Mouse (Mus musculus): ENCODE measurements around the gene Pcyt2. TPM values are rescaled to one million over a fixed set of nuclear protein-coding genes. Genes with fewer than 3 reads are reported as not detected.

Gene Pcyt2
- polyA plus RNA-seq, 1 experiment from 2014 or later = 88.8 TPM

- peaks cover 4% of the 10 kb centered on the region; the same call in 1 of the 2 replicates for H3K9me3 ChIP-seq (ENCODE audit: control insufficient read depth, low read length)
- peak within 1 kb of the TSS; percentile 64 for H3K4me2 ChIP-seq (ENCODE audit: low read depth, low read length)
- whole genome bisulfite sequencing = 9% methylated on average over 56 of the region's 75 CpGs
- peak within 1 kb of the TSS; percentile 96 for H3K27ac ChIP-seq (replicated peaks; ENCODE audit: low read depth, low read length)
- no peaks in the 10 kb centered on the region for H3K27me3 ChIP-seq (replicated peaks; ENCODE audit: control insufficient read depth, insufficient read depth, low read length)
- H3K4me1 ChIP-seq (ENCODE audit: control insufficient read depth, insufficient read depth, low read length) = peaks cover 9% of the 10 kb centered on the region
- H3K4me3 ChIP-seq (ENCODE audit: low read depth, low read length) = peak within 1 kb of the TSS; percentile 88
- peak; percentile 58 for ATAC-seq (ENCODE audit: low read depth)
- DNase-seq (ENCODE audit: low spot score) = peak; percentile 88
- peaks cover 66% of the 10 kb centered on the region for H3K36me3 ChIP-seq (ENCODE audit: control insufficient read depth, insufficient read depth, low read length)
- peak within 1 kb of the TSS; percentile 94 for H3K9ac ChIP-seq (ENCODE audit: low read depth, low read length)
Observed at GRCm38 (mm10) chr11:120581490-120582267, 36.1 kb downstream of the Pcyt2 start, which contains the start of gene Arhgdia. Gene Arhgdia, minus strand, starts transcription at chr11:120581624.

- under 1% methylated on average over 18 of the region's 44 CpGs for WGBS
- peak; percentile 21 for ATAC-seq (ENCODE audit: low read depth)
Observed at GRCm38 (mm10) chr11:120580871-120581331, 36.8 kb downstream of the Pcyt2 start.

GRCm38 (mm10) chr11:120580190-120580589 is 37.5 kb downstream of the Pcyt2 start:
- H3K4me1 ChIP-seq (ENCODE audit: control insufficient read depth, insufficient read depth, low read length) = peaks cover 9% of the 10 kb centered on the region
- H3K36me3 ChIP-seq (ENCODE audit: control insufficient read depth, insufficient read depth, low read length) = peaks cover 52% of the 10 kb centered on the region
- peak overlapping the region; percentile 88 for H3K4me3 ChIP-seq (ENCODE audit: low read depth, low read length)
- DNase-seq (ENCODE audit: low spot score) = no peak
- peaks cover 4% of the 10 kb centered on the region; the same call in 1 of the 2 replicates for H3K9me3 ChIP-seq (ENCODE audit: control insufficient read depth, low read length)
- H3K9ac ChIP-seq (ENCODE audit: low read depth, low read length) = peak overlapping the region; percentile 94
- no peak for ATAC-seq (ENCODE audit: low read depth)
- peak overlapping the region; percentile 64 for H3K4me2 ChIP-seq (ENCODE audit: low read depth, low read length)
- H3K27me3 ChIP-seq (replicated peaks; ENCODE audit: control insufficient read depth, insufficient read depth, low read length) = no peaks in the 10 kb centered on the region
- 66% methylated on average over 7 of the region's 7 CpGs for WGBS
- H3K27ac ChIP-seq (replicated peaks; ENCODE audit: low read depth, low read length) = peak overlapping the region; percentile 96

More at GRCm38 (mm10) chr11:120580871-120581331, 36.8 kb downstream of the Pcyt2 start:
- Histone ChIP-seq H3K4me2 (ENCODE audit: low read depth, low read length) (peak overlapping the region; percentile 64), H3K27ac (replicated peaks; ENCODE audit: low read depth, low read length) (peak overlapping the region; percentile 96), H3K4me3 (ENCODE audit: low read depth, low read length) (peak overlapping the region; percentile 88), H3K9me3 (ENCODE audit: control insufficient read depth, low read length) (peaks cover 4% of the 10 kb centered on the region; the same call in 1 of the 2 replicates), H3K9ac (ENCODE audit: low read depth, low read length) (peak overlapping the region; percentile 94), H3K27me3 (replicated peaks; ENCODE audit: control insufficient read depth, insufficient read depth, low read length) (no peaks in the 10 kb centered on the region), H3K4me1 (ENCODE audit: control insufficient read depth, insufficient read depth, low read length) (peaks cover 9% of the 10 kb centered on the region), H3K36me3 (ENCODE audit: control insufficient read depth, insufficient read depth, low read length) (peaks cover 58% of the 10 kb centered on the region)
- DNase-seq (ENCODE audit: low spot score) = peak; percentile 33

- Histone ChIP-seq H3K9me3 (ENCODE audit: control insufficient read depth, low read length) (peaks cover 4% of the 10 kb centered on the region; the same call in 1 of the 2 replicates), H3K27me3 (replicated peaks; ENCODE audit: control insufficient read depth, insufficient read depth, low read length) (no peaks in the 10 kb centered on the region), H3K9ac (ENCODE audit: low read depth, low read length) (peak overlapping the region; percentile 94), H3K4me1 (ENCODE audit: control insufficient read depth, insufficient read depth, low read length) (peaks cover 11% of the 10 kb centered on the region), H3K27ac (replicated peaks; ENCODE audit: low read depth, low read length) (peak overlapping the region; percentile 96; the same call in 1 of the 2 replicates), H3K4me3 (ENCODE audit: low read depth, low read length) (peak overlapping the region; percentile 88), H3K36me3 (ENCODE audit: control insufficient read depth, insufficient read depth, low read length) (peaks cover 46% of the 10 kb centered on the region), H3K4me2 (ENCODE audit: low read depth, low read length) (peak overlapping the region; percentile 64)
- ATAC-seq (ENCODE audit: low read depth) = no peak
- 57% methylated on average over 15 of the region's 15 CpGs for WGBS
- peak; percentile 65 for DNase-seq (ENCODE audit: low spot score)
Observed at GRCm38 (mm10) chr11:120579316-120580107, 38.2 kb downstream of the Pcyt2 start.

- H3K4me3 ChIP-seq (ENCODE audit: low read depth, low read length) = no peak overlapping the region
- WGBS = 70% methylated on average over 11 of the region's 11 CpGs
- ATAC-seq (ENCODE audit: low read depth) (no peak), DNase-seq (ENCODE audit: low spot score) (no peak)
- H3K4me1 ChIP-seq (ENCODE audit: control insufficient read depth, insufficient read depth, low read length) = peaks cover 16% of the 10 kb centered on the region
- no peak overlapping the region for H3K27ac ChIP-seq (replicated peaks; ENCODE audit: low read depth, low read length)
- H3K36me3 ChIP-seq (ENCODE audit: control insufficient read depth, insufficient read depth, low read length) = peaks cover 38% of the 10 kb centered on the region
- no peak overlapping the region for H3K4me2 ChIP-seq (ENCODE audit: low read depth, low read length)
- peaks cover 1% of the 10 kb centered on the region; the same call in 1 of the 2 replicates for H3K9me3 ChIP-seq (ENCODE audit: control insufficient read depth, low read length)
- no peaks in the 10 kb centered on the region for H3K27me3 ChIP-seq (replicated peaks; ENCODE audit: control insufficient read depth, insufficient read depth, low read length)
- H3K9ac ChIP-seq (ENCODE audit: low read depth, low read length) = 0 out of 2 replicates have a peak overlapping the region, but pooled peaks have one; percentile 94
Observed at GRCm38 (mm10) chr11:120578694-120579243, 39.0 kb downstream of the Pcyt2 start.

- Histone ChIP-seq H3K27me3 (replicated peaks; ENCODE audit: control insufficient read depth, insufficient read depth, low read length) (no peaks in the 10 kb centered on the region), H3K9ac (ENCODE audit: low read depth, low read length) (0 out of 2 replicates have a peak overlapping the region, but pooled peaks have one; percentile 36), H3K27ac (replicated peaks; ENCODE audit: low read depth, low read length) (no peak overlapping the region), H3K9me3 (ENCODE audit: control insufficient read depth, low read length) (no peaks in the 10 kb centered on the region), H3K36me3 (ENCODE audit: control insufficient read depth, insufficient read depth, low read length) (peaks cover 33% of the 10 kb centered on the region), H3K4me3 (ENCODE audit: low read depth, low read length) (no peak overlapping the region), H3K4me1 (ENCODE audit: control insufficient read depth, insufficient read depth, low read length) (peaks cover 16% of the 10 kb centered on the region), H3K4me2 (ENCODE audit: low read depth, low read length) (no peak overlapping the region)
- no peak for ATAC-seq (ENCODE audit: low read depth)
- WGBS = 74% methylated on average over 9 of the region's 10 CpGs
- DNase-seq (ENCODE audit: low spot score) = no peak
Observed at GRCm38 (mm10) chr11:120578024-120578693, 39.6 kb downstream of the Pcyt2 start.

GRCm38 (mm10) chr11:120577211-120578023 is 40.3 kb downstream of the Pcyt2 start:
- Histone ChIP-seq H3K27me3 (replicated peaks; ENCODE audit: control insufficient read depth, insufficient read depth, low read length) (no peaks in the 10 kb centered on the region), H3K9me3 (ENCODE audit: control insufficient read depth, low read length) (no peaks in the 10 kb centered on the region), H3K4me3 (ENCODE audit: low read depth, low read length) (no peak overlapping the region), H3K4me2 (ENCODE audit: low read depth, low read length) (no peak overlapping the region), H3K9ac (ENCODE audit: low read depth, low read length) (0 out of 2 replicates have a peak overlapping the region, but pooled peaks have one; percentile 36), H3K27ac (replicated peaks; ENCODE audit: low read depth, low read length) (no peak overlapping the region), H3K4me1 (ENCODE audit: control insufficient read depth, insufficient read depth, low read length) (peaks cover 16% of the 10 kb centered on the region), H3K36me3 (ENCODE audit: control insufficient read depth, insufficient read depth, low read length) (peaks cover 33% of the 10 kb centered on the region)
- ATAC-seq (ENCODE audit: low read depth) = no peak
- no peak for DNase-seq (ENCODE audit: low spot score)
- 81% methylated on average over 7 of the region's 7 CpGs for WGBS
